Mouse (Mus musculus) heart, embryonic 15.5 days (tissue): Measurements from ENCODE around the gene Alox12. TPM values are rescaled to one million over a fixed set of nuclear protein-coding genes. Genes with fewer than 3 reads are reported as not detected.
A peak's percentile ranks its signal among the peaks of the same experiment; 100 is the strongest.

Experiments
- microRNA counts: library from miRNA; unstranded; fragments of <30 nt; microRNA quantifications from one replicate; lab custom pipeline; 2016
- microRNA-seq: library from miRNA; unstranded; fragments of <30 nt; microRNA quantifications from one replicate; pipeline ENCODE4, GENCODE M21; 2016
- polyA plus RNA-seq: library from polyadenylated mRNA; unstranded; fragments of >200 nt; fragmentation: Nextera tagmentation; extraction: Ambion mirVana; gene quantifications from 2 replicates; pipeline ENCODE4 v1.2.1, GENCODE M21; 2015

Gene Alox12
- polyA plus RNA-seq, 1 experiment from 2014 or later = 4.1 TPM

MicroRNA genes within 50 kb of the gene (microRNA counts, 519-probe panel; counts per million panel counts)
- microRNA mmu-miR-195 (lab: Ali Mortazavi, UCI) (not detected), microRNA mmu-miR-497 (lab: Ali Mortazavi, UCI) (2,422 counts per million, percentile 47 among the panel's probes with 10 or more counts)

Small RNA genes within 50 kb of the gene (microRNA-seq; reads per million reads assigned to microRNA genes)
- gene Mir195a (432 reads per million, percentile 71 among the genes with 10 or more reads in this experiment), gene Mir497 (not detected), gene Mir497b (not detected)

Other genes starting within 250 kb of the Alox12 start
- gene Acadvl, start 239.9 kb downstream of the Alox12 start, polyA plus RNA-seq = 200 and 235 TPM in 2 replicates
- 4.8 and 5.1 TPM in 2 replicates for gene Dlg4, start 238.4 kb downstream of the Alox12 start, polyA plus RNA-seq
- 0.29 TPM in 1 of 2 replicates, not detected in the other for gene Asgr1, start 201.3 kb downstream of the Alox12 start, polyA plus RNA-seq
- gene Asgr2, start 162.7 kb downstream of the Alox12 start, polyA plus RNA-seq = 0.22 TPM in 1 of 2 replicates, not detected in the other
- 0.40 and 0.82 TPM in 2 replicates for gene Mgl2, start 125.0 kb downstream of the Alox12 start, polyA plus RNA-seq
- 0.40 and 0.67 TPM in 2 replicates for gene Clec10a, start 99.2 kb downstream of the Alox12 start, polyA plus RNA-seq
- 0.54 and 0.65 TPM in 2 replicates for gene Slc16a11, start 42.6 kb downstream of the Alox12 start, polyA plus RNA-seq
- gene Slc16a13, start 34.3 kb downstream of the Alox12 start, polyA plus RNA-seq = 4.5 and 5.2 TPM in 2 replicates
- 18.1 and 19.8 TPM in 2 replicates for gene Bcl6b, start 25.6 kb downstream of the Alox12 start, polyA plus RNA-seq
- gene 0610010K14Rik, start 17.4 kb downstream of the Alox12 start, polyA plus RNA-seq = 107 and 113 TPM in 2 replicates
- gene Gm21988, start 15.5 kb downstream of the Alox12 start, polyA plus RNA-seq = 7.3 and 10.3 TPM in 2 replicates
- gene Rnasek, start 15.5 kb downstream of the Alox12 start, polyA plus RNA-seq = 198 and 215 TPM in 2 replicates
- gene Alox12e, start 67.3 kb upstream of the Alox12 start, polyA plus RNA-seq = 0.45 and 2.8 TPM in 2 replicates
- gene Alox15, start 96.7 kb upstream of the Alox12 start, polyA plus RNA-seq = 0.23 and 0.58 TPM in 2 replicates
- gene Pelp1, start 154.7 kb upstream of the Alox12 start, polyA plus RNA-seq = 17.6 and 24.3 TPM in 2 replicates
- 11.4 and 14.7 TPM in 2 replicates for gene Arrb2, start 177.3 kb upstream of the Alox12 start, polyA plus RNA-seq
- gene Med11, start 196.6 kb upstream of the Alox12 start, polyA plus RNA-seq = 19.5 and 24.2 TPM in 2 replicates
- 1.5 and 1.8 TPM in 2 replicates for gene Zmynd15, start 204.1 kb upstream of the Alox12 start, polyA plus RNA-seq
- gene Cxcl16, start 204.6 kb upstream of the Alox12 start, polyA plus RNA-seq = 9.0 and 10.2 TPM in 2 replicates
- gene Tm4sf5, start 249.9 kb upstream of the Alox12 start, polyA plus RNA-seq = 4.9 and 5.4 TPM in 2 replicates